Comparison of ENCODE assay signal across 10 mouse cellular contexts in genomic region chr10:62192701-62193157, GRCm38 (mm10). TPM values are rescaled to one million over a fixed set of nuclear protein-coding genes. Genes with fewer than 3 reads are reported as not detected.
A peak's percentile ranks its signal among the peaks of the same experiment; 100 is the strongest.
DNase-seq lines count a peak whose midpoint lies in the region; ATAC-seq and TF ChIP-seq lines count a peak whose summit lies in the region.
"Had no signal": no experiment of that assay in that cellular context is flagged by ENCODE, and none has a peak within 500 bp of the region (broad histone marks: within the 10 kb centered on the region; RNA-seq: fewer than 3 reads in every experiment).

No protein-coding gene starts in this region.

- no peak for TF ChIP-seq CTCF in kidney, adult 2 months (conservative IDR thresholded peaks at IDR 0.05; ENCODE audit: insufficient read depth, insufficient read length, low read depth, low read length)

- no peak overlapping the region for H3K4me3 ChIP-seq in kidney, adult 2 months (ENCODE audit: insufficient read depth, low read depth, low read length)
- H3K4me3 ChIP-seq in intestine, embryonic 16.5 days (ENCODE audit: low read length), result no peak overlapping the region

- no peaks in the 10 kb centered on the region for H3K9me3 ChIP-seq in intestine, embryonic 16.5 days (ENCODE audit: control insufficient read depth, low read length)

- peaks cover 4% of the 10 kb centered on the region; the same call in 1 of the 2 replicates for H3K4me1 ChIP-seq in kidney, adult 2 months (ENCODE audit: control insufficient read depth, insufficient read depth, low read length)
- H3K4me1 ChIP-seq in intestine, embryonic 16.5 days (ENCODE audit: control insufficient read depth, insufficient read depth, low read length), result no peaks in the 10 kb centered on the region; the same call in 1 of the 2 replicates

- no peak for ATAC-seq in intestine, embryonic 16.5 days
- ATAC-seq in erythroid progenitor cell, adult 5-6 weeks (replicated peaks; ENCODE audit: low FRiP score, poor library complexity, severe bottlenecking), result no peak

- no peak for TF ChIP-seq POLR2A in kidney, adult 2 months (IDR thresholded peaks at IDR 0.05; ENCODE audit: low read depth, low read length)

- WGBS in kidney, adult 2 months, result 51% methylated on average over 9 of the region's 9 CpGs
- 61% methylated on average over 9 of the region's 9 CpGs for WGBS in intestine, embryonic 16.5 days

- intact Hi-C loops in left cerebral cortex, postnatal 36 days (cut with DNase I), result no loop called here

- H3K4me2 ChIP-seq in intestine, embryonic 16.5 days (ENCODE audit: low read depth, low read length), result no peak overlapping the region

- peak overlapping the region; percentile 47 for H3K27ac ChIP-seq in kidney, adult 2 months (ENCODE audit: insufficient read depth, low read depth, low read length)
- H3K27ac ChIP-seq in intestine, embryonic 16.5 days (ENCODE audit: low read length), result peak overlapping the region; percentile 18; the same call in 1 of the 2 replicates

- H3K27me3 ChIP-seq in kidney, adult 2 months (replicated peaks; ENCODE audit: control insufficient read depth, insufficient read depth, low read length), result no peaks in the 10 kb centered on the region
- H3K27me3 ChIP-seq in intestine, embryonic 16.5 days (replicated peaks; ENCODE audit: control insufficient read depth, insufficient read depth, low read length), result no peaks in the 10 kb centered on the region

- H3K9ac ChIP-seq in intestine, embryonic 16.5 days (ENCODE audit: low read depth, low read length), result no peak overlapping the region

- DNase-seq in kidney, adult 2 months, result peak; percentile 34
- DNase-seq in kidney, adult 18-20 months, result no peak
- peak; percentile 88 for DNase-seq in NIH3T3 (ENCODE audit: low read depth)
- DNase-seq in cerebellum, adult 8-10 months, result peak; percentile 85
- DNase-seq in left cerebral cortex, postnatal 36 days (ENCODE audit: low spot score in 2 of 2), result peak; percentile 64 to 67
- no peak for DNase-seq in embryo, embryonic 11 days

- no peaks in the 10 kb centered on the region for H3K36me3 ChIP-seq in kidney, adult 2 months (ENCODE audit: control insufficient read depth, insufficient read depth, low read length)
- H3K36me3 ChIP-seq in intestine, embryonic 16.5 days (ENCODE audit: control insufficient read depth, insufficient read depth, low read length), result no peaks in the 10 kb centered on the region; the same call in 1 of the 2 replicates

RNA-seq across cellular contexts. Expression of gene Tspan15, which starts 38.3 kb away (rescaled TPM):
- polyA plus RNA-seq in kidney, adult 2 months (2012; rRNA removed), result 38.8 and 52.7 TPM in 2 replicates
- 86.3 and 92.1 TPM in 2 replicates for polyA plus RNA-seq in intestine, embryonic 16.5 days (2015; fragmentation: Nextera tagmentation; extraction: Ambion mirVana)
- total RNA-seq in left cerebral cortex, postnatal 36 days (2021), result 10 to 100 TPM; 11.6 to 14.2 TPM
- 0.36 and 5.4 TPM in 2 replicates for total RNA-seq in erythroid progenitor cell, adult 5-6 weeks (2015; ENCODE audit: low replicate concordance)
- total RNA-seq in erythroid progenitor cell, adult 5-6 weeks (2017; ENCODE audit: low replicate concordance), result 0.77 and 9.4 TPM in 2 replicates

RNA-seq across cellular contexts. Expression of gene Fam241b, which starts 49.0 kb away (rescaled TPM):
- 9.6 and 10.3 TPM in 2 replicates for polyA plus RNA-seq in kidney, adult 2 months (2012; rRNA removed)
- 42.4 and 43.1 TPM in 2 replicates for polyA plus RNA-seq in intestine, embryonic 16.5 days (2015; fragmentation: Nextera tagmentation; extraction: Ambion mirVana)
- 10 to 100 TPM; 51.1 to 59.8 TPM for total RNA-seq in left cerebral cortex, postnatal 36 days (2021)
- total RNA-seq in erythroid progenitor cell, adult 5-6 weeks (2015; ENCODE audit: low replicate concordance), result not detected in 2 replicates
- total RNA-seq in erythroid progenitor cell, adult 5-6 weeks (2017; ENCODE audit: low replicate concordance), result not detected in 2 replicates
- total RNA-seq: neutrophil, adult 5-6 weeks had no signal

RNA-seq across cellular contexts. Expression of gene Tacr2, which starts 59.5 kb away (rescaled TPM):
- polyA plus RNA-seq in kidney, adult 2 months (2012; rRNA removed), result 0.58 TPM in 1 of 2 replicates, not detected in the other
- 0.98 and 1.2 TPM in 2 replicates for polyA plus RNA-seq in intestine, embryonic 16.5 days (2015; fragmentation: Nextera tagmentation; extraction: Ambion mirVana)
- total RNA-seq in left cerebral cortex, postnatal 36 days (2021), result under 1 TPM; 0.32 to 0.34 TPM
- total RNA-seq in erythroid progenitor cell, adult 5-6 weeks (2015; ENCODE audit: low replicate concordance), result not detected in 2 replicates
- not detected in 2 replicates for total RNA-seq in erythroid progenitor cell, adult 5-6 weeks (2017; ENCODE audit: low replicate concordance)
- total RNA-seq: neutrophil, adult 5-6 weeks had no signal
- polyA plus RNA-seq: limb, embryonic 11.5 days had no signal

RNA-seq across cellular contexts. Expression of gene Neurog3, which starts 59.8 kb away (rescaled TPM):
- not detected in 2 replicates for polyA plus RNA-seq in kidney, adult 2 months (2012; rRNA removed)
- polyA plus RNA-seq in intestine, embryonic 16.5 days (2015; fragmentation: Nextera tagmentation; extraction: Ambion mirVana), result 6.1 and 6.3 TPM in 2 replicates
- not detected for total RNA-seq in left cerebral cortex, postnatal 36 days (2021)
- not detected in 2 replicates for total RNA-seq in erythroid progenitor cell, adult 5-6 weeks (2015; ENCODE audit: low replicate concordance)
- total RNA-seq in erythroid progenitor cell, adult 5-6 weeks (2017; ENCODE audit: low replicate concordance), result not detected in 2 replicates
- total RNA-seq: neutrophil, adult 5-6 weeks had no signal
- polyA plus RNA-seq: limb, embryonic 11.5 days had no signal

Comparison
In these comparisons a context has a peak if more than half of its experiments do, and no peak if none do; other contexts are left out.
1. DNase-seq: peak in kidney, adult 2 months (single experiment), NIH3T3 (single experiment), cerebellum, adult 8-10 months (single experiment) and left cerebral cortex, postnatal 36 days (2 of 2); none in kidney, adult 18-20 months (single experiment) and embryo, embryonic 11 days (single experiment).
2. RNA of gene Fam241b, which starts 49.0 kb away (total RNA-seq): 51.1 to 59.8 TPM in left cerebral cortex, postnatal 36 days; not detected in erythroid progenitor cell, adult 5-6 weeks; every median in the first group is over 10 times any median in the second.